Mouse (Mus musculus): ENCODE measurements around the gene Ifnl3. TPM values are rescaled to one million over a fixed set of nuclear protein-coding genes. Genes with fewer than 3 reads are reported as not detected.

The Ifnl3 gene
- polyA plus RNA-seq, 1 experiment, result not detected

DNA sequence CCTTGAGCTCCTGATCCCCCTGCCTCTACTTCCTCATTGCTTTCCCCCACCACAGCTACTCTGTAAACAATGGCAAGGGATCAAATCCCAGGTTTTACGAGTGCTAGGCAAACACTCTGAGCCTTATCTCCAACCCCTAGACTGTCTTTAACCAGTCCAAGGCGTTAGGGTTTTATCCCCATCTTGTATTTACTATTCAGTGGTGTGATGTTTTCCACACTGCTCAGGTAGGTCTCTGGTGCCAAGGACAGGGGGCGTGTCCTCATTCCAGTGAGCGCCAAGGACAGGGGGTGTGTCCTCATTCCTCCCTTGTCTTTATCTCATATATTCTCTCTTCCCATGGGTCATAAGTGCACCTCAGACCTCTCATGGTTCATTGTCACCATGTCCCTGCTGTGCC is 17.9 kb downstream of the Ifnl3 start, which contains the start of gene Sycn:
Sycn (plus strand) TSS at position 360 of the 400 bp plus-strand sequence.
- Histone ChIP-seq H3K27ac (ENCODE audit: control insufficient read depth, insufficient read depth, low read depth, low read length, poor library complexity) (no peak within 1 kb of the TSS), H3K4me1 (ENCODE audit: control insufficient read depth, insufficient read depth, low read length) (no peaks in the 10 kb centered on the region; the same call in 1 of the 2 replicates), H3K4me3 (replicated peaks; ENCODE audit: control insufficient read depth, low read depth, low read length) (no peak within 1 kb of the TSS)
- no peak for TF ChIP-seq CTCF (IDR thresholded peaks at IDR 0.05; ENCODE audit: control insufficient read depth, insufficient read depth, low read length)
- no peak for TF ChIP-seq POLR2A (IDR thresholded peaks at IDR 0.05; ENCODE audit: borderline replicate concordance, control insufficient read depth, low read depth, low read length)
- 72% methylated on average over 4 of the region's 4 CpGs for WGBS

DNA sequence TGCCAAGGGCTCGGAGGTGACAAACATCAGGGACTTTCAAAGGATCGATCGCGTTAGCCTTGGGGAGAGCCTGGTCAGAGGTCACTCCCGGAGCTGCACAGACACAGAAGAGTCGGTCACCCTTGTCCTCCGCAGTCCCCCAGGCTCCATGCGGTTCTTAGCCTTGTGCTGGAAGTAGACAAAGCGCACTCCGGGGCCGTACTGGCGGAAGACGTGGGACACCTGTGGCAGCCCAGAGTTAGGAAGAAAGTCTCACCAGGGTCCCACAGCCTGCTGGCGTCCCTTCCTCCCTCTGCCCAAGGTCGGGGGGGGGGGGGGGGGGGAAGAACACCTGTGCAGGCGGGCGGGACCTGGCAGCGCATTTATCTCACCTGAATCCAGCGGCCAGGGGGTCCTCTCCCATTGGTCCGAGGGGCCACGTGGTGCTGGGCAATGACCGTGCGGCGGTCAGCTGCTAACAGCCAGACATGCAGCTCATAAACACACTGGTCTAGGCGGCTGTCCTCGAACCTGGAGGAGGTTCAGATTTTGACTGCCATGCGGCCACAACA is 21.5 kb downstream of the Ifnl3 start:
- TF ChIP-seq POLR2A (IDR thresholded peaks at IDR 0.05; ENCODE audit: borderline replicate concordance, control insufficient read depth, low read depth, low read length), result no peak
- TF ChIP-seq CTCF (IDR thresholded peaks at IDR 0.05; ENCODE audit: control insufficient read depth, insufficient read depth, low read length), result no peak
- 33% methylated on average over 26 of the region's 27 CpGs for WGBS
- no peak overlapping the region for H3K4me3 ChIP-seq (replicated peaks; ENCODE audit: control insufficient read depth, low read depth, low read length)
- no peak overlapping the region for H3K27ac ChIP-seq (ENCODE audit: control insufficient read depth, insufficient read depth, low read depth, low read length, poor library complexity)
- peaks cover 2% of the 10 kb centered on the region for H3K4me1 ChIP-seq (ENCODE audit: control insufficient read depth, insufficient read depth, low read length)

DNA sequence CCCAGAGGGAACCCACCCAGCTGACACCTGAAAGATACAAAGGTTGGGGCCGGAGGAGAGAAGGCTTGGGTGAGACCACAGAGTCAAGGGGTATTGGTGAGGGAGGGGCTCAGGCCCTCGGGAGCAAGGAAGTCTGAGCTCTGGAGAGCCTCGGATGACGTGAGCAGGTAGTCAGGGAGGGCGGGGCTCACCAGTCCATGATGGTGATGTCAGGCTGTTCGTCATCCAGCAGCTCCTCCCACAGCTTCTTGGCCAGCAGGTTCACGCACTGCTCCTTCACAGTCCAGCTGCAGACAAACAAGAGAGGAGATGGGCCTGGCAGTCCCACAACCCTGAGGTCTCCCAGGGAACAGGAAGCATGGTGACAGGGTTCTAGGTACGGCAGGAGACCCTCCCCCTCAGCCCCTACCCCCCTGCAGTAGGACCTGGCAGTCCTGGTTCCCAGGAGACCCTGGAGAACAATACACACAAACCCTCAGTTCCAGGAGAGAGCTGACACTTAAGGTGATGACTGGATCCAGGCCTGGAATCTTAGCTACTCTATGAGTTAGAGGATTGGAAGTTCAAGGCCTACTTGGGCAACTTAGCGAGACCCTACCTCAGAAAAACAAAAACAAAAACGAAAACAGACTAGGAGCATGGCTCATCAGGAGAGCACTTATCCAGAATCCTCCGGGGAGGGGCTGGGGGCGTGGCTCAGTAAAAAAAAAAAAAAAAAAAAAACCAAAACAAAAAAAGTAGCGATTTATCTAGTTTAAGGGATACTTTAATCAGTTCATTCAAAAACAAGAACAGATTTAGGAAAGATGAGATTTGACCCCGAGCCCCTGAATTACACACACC is 22.6 kb downstream of the Ifnl3 start:
- H3K4me1 ChIP-seq (ENCODE audit: control insufficient read depth, insufficient read depth, low read length), result peaks cover 2% of the 10 kb centered on the region
- H3K4me3 ChIP-seq (replicated peaks; ENCODE audit: control insufficient read depth, low read depth, low read length), result no peak overlapping the region
- WGBS, result 42% methylated on average over 14 of the region's 14 CpGs
- H3K27ac ChIP-seq (ENCODE audit: control insufficient read depth, insufficient read depth, low read depth, low read length, poor library complexity), result no peak overlapping the region
- no peak for TF ChIP-seq POLR2A (IDR thresholded peaks at IDR 0.05; ENCODE audit: borderline replicate concordance, control insufficient read depth, low read depth, low read length)
- no peak for TF ChIP-seq CTCF (IDR thresholded peaks at IDR 0.05; ENCODE audit: control insufficient read depth, insufficient read depth, low read length)

DNA sequence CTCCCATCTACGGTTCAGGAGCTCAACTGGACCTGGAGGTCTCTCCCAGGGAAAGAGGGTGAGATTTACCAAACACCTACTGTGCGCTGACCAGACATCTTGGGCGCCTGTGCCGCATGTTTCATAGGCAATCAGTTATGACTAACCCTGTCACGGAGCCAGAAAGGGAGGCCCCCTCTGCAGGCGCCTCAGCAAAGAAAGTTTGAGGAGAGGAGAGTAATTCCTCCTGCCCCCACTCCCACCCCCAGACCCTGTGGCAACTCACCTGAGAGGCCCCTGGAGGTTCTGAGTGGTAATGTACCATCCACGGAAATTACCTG is 23.2 kb downstream of the Ifnl3 start:
- TF ChIP-seq POLR2A (IDR thresholded peaks at IDR 0.05; ENCODE audit: borderline replicate concordance, control insufficient read depth, low read depth, low read length) (no peak), CTCF (IDR thresholded peaks at IDR 0.05; ENCODE audit: control insufficient read depth, insufficient read depth, low read length) (no peak)
- Histone ChIP-seq H3K27ac (ENCODE audit: control insufficient read depth, insufficient read depth, low read depth, low read length, poor library complexity) (no peak overlapping the region), H3K4me1 (ENCODE audit: control insufficient read depth, insufficient read depth, low read length) (peaks cover 2% of the 10 kb centered on the region), H3K4me3 (replicated peaks; ENCODE audit: control insufficient read depth, low read depth, low read length) (no peak overlapping the region)
- whole genome bisulfite sequencing, result 46% methylated on average over 7 of the region's 7 CpGs

DNA sequence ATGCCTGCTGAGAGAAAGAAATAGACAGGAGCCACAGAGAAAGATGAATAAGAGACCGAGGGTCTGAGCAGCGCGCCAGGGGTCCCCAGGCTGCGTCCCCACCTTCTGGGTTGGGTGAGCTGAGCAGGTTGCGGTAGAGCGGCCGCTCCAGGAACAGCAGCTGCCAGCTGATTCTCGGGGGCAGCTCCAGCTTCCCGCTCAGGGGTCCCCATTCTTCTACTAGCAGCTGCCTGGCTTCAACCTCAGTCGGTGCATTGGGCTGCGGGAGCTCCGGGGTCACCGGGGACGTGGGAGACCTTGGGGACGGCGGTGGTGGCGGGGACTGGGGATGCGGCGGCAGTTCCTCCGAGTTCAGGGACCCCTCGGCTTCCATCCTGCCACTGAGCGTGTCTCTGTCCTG is 24.0 kb downstream of the Ifnl3 start:
- 2% methylated on average over 22 of the region's 22 CpGs for WGBS
- H3K4me1 ChIP-seq (ENCODE audit: control insufficient read depth, insufficient read depth, low read length), result peaks cover 2% of the 10 kb centered on the region
- TF ChIP-seq POLR2A (IDR thresholded peaks at IDR 0.05; ENCODE audit: borderline replicate concordance, control insufficient read depth, low read depth, low read length) (no peak), CTCF (IDR thresholded peaks at IDR 0.05; ENCODE audit: control insufficient read depth, insufficient read depth, low read length) (no peak)
- no peak overlapping the region for H3K4me3 ChIP-seq (replicated peaks; ENCODE audit: control insufficient read depth, low read depth, low read length)
- H3K27ac ChIP-seq (ENCODE audit: control insufficient read depth, insufficient read depth, low read depth, low read length, poor library complexity), result no peak overlapping the region; the same call in 1 of the 2 replicates

DNA sequence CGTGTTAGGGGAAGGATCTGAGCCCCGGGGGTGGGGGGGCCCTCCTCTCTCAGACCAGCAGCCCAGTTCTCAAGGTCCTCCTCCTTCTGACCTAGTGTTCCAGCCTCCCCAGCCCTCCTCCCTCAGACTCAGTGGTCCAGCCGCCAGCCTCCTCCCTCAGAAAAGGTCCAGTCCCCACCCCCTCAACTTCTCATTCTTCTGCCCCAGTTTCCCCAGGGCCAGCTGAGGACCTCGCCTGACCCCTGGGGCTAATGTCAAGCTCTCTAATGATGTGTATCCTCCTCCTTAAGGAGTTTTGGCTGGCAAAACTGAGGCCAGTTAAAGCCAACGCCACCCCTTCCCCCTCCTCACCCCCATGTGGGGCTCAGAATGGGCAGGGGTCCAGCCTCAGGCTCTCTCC is 24.5 kb downstream of the Ifnl3 start, which contains the start of gene Nccrp1:
Nccrp1 (minus strand) TSS at position 101 of the 400 bp plus-strand sequence.
- H3K27ac ChIP-seq (ENCODE audit: control insufficient read depth, insufficient read depth, low read depth, low read length, poor library complexity), result no peak within 1 kb of the TSS; the same call in none of the 2 replicates
- TF ChIP-seq CTCF (IDR thresholded peaks at IDR 0.05; ENCODE audit: control insufficient read depth, insufficient read depth, low read length) (no peak), POLR2A (IDR thresholded peaks at IDR 0.05; ENCODE audit: borderline replicate concordance, control insufficient read depth, low read depth, low read length) (no peak)
- H3K4me3 ChIP-seq (replicated peaks; ENCODE audit: control insufficient read depth, low read depth, low read length), result no peak within 1 kb of the TSS
- peaks cover 2% of the 10 kb centered on the region for H3K4me1 ChIP-seq (ENCODE audit: control insufficient read depth, insufficient read depth, low read length)
- 2% methylated on average over 5 of the region's 5 CpGs for WGBS

DNA sequence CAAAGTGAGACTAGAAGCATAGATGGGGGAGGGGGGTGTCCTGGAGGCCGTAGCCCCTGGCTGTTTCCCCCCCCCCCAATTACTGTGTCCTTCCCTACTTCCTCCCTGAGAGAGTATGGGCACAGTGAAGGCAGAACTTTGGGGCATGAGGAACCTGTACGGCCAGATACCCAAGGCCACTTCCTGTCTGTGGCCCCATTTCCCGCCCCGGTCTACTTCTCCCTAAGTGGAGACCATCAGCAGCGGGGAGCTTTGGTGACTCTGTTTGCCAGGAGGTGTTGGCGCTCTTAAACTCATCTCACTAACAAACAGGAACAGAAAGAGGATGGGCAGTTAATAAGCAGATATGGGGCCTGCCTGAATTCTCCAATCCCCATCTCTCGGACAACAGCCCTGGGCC is 25.0 kb downstream of the Ifnl3 start:
- TF ChIP-seq POLR2A (IDR thresholded peaks at IDR 0.05; ENCODE audit: borderline replicate concordance, control insufficient read depth, low read depth, low read length) (no peak), CTCF (IDR thresholded peaks at IDR 0.05; ENCODE audit: control insufficient read depth, insufficient read depth, low read length) (no peak)
- Histone ChIP-seq H3K4me3 (replicated peaks; ENCODE audit: control insufficient read depth, low read depth, low read length) (no peak overlapping the region), H3K27ac (ENCODE audit: control insufficient read depth, insufficient read depth, low read depth, low read length, poor library complexity) (no peak overlapping the region), H3K4me1 (ENCODE audit: control insufficient read depth, insufficient read depth, low read length) (peaks cover 2% of the 10 kb centered on the region)
- 6% methylated on average over 7 of the region's 7 CpGs for WGBS

DNA sequence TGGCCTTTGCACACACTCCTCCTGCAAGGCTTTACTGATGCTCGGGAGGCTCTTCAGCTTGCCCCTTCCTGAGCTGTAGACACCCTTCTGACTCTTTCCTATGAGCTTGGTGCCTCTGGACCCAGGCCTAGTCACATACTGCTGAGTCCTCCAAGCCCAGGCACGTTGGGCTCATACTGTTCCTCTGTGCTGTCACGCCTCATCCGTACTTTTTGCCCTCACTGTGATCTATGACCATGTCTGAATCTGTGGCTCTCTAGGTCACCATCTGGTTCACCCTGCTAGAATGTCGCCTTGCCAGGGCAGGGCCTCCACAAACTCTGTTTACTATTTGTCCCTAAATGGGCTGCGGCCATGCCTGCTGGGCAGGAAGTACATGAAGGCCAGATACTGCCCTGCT is 30.4 kb downstream of the Ifnl3 start:
- peaks cover 1% of the 10 kb centered on the region; the same call in 1 of the 2 replicates for H3K4me1 ChIP-seq (ENCODE audit: control insufficient read depth, insufficient read depth, low read length)
- no peak overlapping the region for H3K4me3 ChIP-seq (replicated peaks; ENCODE audit: control insufficient read depth, low read depth, low read length)
- TF ChIP-seq CTCF (IDR thresholded peaks at IDR 0.05; ENCODE audit: control insufficient read depth, insufficient read depth, low read length) (no peak), POLR2A (IDR thresholded peaks at IDR 0.05; ENCODE audit: borderline replicate concordance, control insufficient read depth, low read depth, low read length) (no peak)
- 85% methylated on average over 6 of the region's 6 CpGs for WGBS
- H3K27ac ChIP-seq (ENCODE audit: control insufficient read depth, insufficient read depth, low read depth, low read length, poor library complexity), result no peak overlapping the region
